Mouse (Mus musculus) lung, postnatal 0 days (tissue): ENCODE data around the gene Gtf3a.

Experiments used
- CTCF ChIP-seq: IDR thresholded peaks from 2 replicates; pipeline ENCODE4 v1.5.1; 2016; ENCODE audit warnings: antibody characterized with exemption, mild to moderate bottlenecking
- EP300 ChIP-seq: IDR thresholded peaks from 2 replicates; pipeline ENCODE4 v1.6.1; 2016; ENCODE audit warnings: antibody characterized with exemption, mild to moderate bottlenecking, control low read depth

DNA sequence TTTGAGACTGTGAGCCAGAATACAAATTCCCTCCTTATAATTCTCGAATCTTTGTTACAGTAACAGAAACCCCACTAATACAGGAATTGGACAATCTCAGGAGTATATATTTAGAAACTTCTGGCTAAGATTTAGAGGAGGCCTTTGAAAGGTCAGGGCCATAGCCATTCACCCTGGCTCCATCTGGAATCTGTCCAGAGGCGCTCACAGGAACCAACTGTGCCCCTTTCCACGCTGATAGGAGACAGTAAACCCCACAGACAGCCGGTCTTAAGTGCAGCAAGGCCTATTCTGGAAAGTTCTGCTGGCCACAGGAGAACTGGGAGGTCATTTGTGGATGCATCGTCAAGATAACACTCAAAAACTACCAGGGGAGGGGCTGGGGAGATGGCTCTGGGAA lies 40.6 kb downstream of the Gtf3a start:
- no peak for TF ChIP-seq CTCF
- no peak for TF ChIP-seq EP300
